Mouse (Mus musculus) frontal cortex, adult (tissue): Measurements from ENCODE around the gene Gipc3.

Source experiments
- ATAC-seq: cut with Nextera tagmentation; 2 replicates; pipeline ENCODE4 v1.9.2; 2017; ENCODE audit warnings: mild to moderate bottlenecking, moderate library complexity, mixed read lengths; ENCODE audit not compliant: low TSS enrichment

The Gipc3 gene

GRCm38 (mm10) chr10:81300352-81300907, 42.6 kb downstream of the Gipc3 start:
- ATAC-seq: no peak

GRCm38 (mm10) chr10:81299585-81300351, 43.3 kb downstream of the Gipc3 start:
- ATAC-seq: no peak

GRCm38 (mm10) chr10:81298369-81299100, 44.5 kb downstream of the Gipc3 start:
- peak; percentile 60 for ATAC-seq

GRCm38 (mm10) chr10:81297845-81298244, 45.2 kb downstream of the Gipc3 start:
- no peak for ATAC-seq

GRCm38 (mm10) chr10:81297246-81297645, 45.8 kb downstream of the Gipc3 start:
- ATAC-seq: no peak

- ATAC-seq: peak; percentile 5; the same call in 1 of the 2 replicates
These were observed 47.9 kb downstream of the Gipc3 start for GRCm38 (mm10) chr10:81295185-81295584.

- ATAC-seq: no peak
These were observed 48.6 kb downstream of the Gipc3 start for GRCm38 (mm10) chr10:81294442-81294841.

- no peak for ATAC-seq
These were observed 49.6 kb downstream of the Gipc3 start for GRCm38 (mm10) chr10:81293334-81294030.

GRCm38 (mm10) chr10:81292554-81293333, 50.3 kb downstream of the Gipc3 start, which contains the start of gene Pip5k1c:
Gene Pip5k1c (plus strand): TSS chr10:81292963.
- ATAC-seq: peak; percentile 60

- no peak for ATAC-seq
These were observed 51.5 kb downstream of the Gipc3 start, which contains the start of gene Tjp3 for GRCm38 (mm10) chr10:81291511-81292104. Gene Tjp3 (minus strand): TSS chr10:81291581.

GRCm38 (mm10) chr10:81290698-81291460, 52.2 kb downstream of the Gipc3 start:
- no peak for ATAC-seq

GRCm38 (mm10) chr10:81289811-81290210, 53.3 kb downstream of the Gipc3 start:
- no peak for ATAC-seq

- no peak for ATAC-seq
These were observed 53.8 kb downstream of the Gipc3 start for GRCm38 (mm10) chr10:81289278-81289677.

- ATAC-seq: no peak
These were observed 54.5 kb downstream of the Gipc3 start for GRCm38 (mm10) chr10:81288601-81289000.

- ATAC-seq: no peak
These were observed 55.4 kb downstream of the Gipc3 start for GRCm38 (mm10) chr10:81287513-81288157.

GRCm38 (mm10) chr10:81286586-81286985, 56.5 kb downstream of the Gipc3 start:
- no peak for ATAC-seq

- ATAC-seq: peak; percentile 71
These were observed 57.2 kb downstream of the Gipc3 start for GRCm38 (mm10) chr10:81285694-81286450.
